Mouse (Mus musculus): ENCODE measurements around the gene Rps18.

DNA sequence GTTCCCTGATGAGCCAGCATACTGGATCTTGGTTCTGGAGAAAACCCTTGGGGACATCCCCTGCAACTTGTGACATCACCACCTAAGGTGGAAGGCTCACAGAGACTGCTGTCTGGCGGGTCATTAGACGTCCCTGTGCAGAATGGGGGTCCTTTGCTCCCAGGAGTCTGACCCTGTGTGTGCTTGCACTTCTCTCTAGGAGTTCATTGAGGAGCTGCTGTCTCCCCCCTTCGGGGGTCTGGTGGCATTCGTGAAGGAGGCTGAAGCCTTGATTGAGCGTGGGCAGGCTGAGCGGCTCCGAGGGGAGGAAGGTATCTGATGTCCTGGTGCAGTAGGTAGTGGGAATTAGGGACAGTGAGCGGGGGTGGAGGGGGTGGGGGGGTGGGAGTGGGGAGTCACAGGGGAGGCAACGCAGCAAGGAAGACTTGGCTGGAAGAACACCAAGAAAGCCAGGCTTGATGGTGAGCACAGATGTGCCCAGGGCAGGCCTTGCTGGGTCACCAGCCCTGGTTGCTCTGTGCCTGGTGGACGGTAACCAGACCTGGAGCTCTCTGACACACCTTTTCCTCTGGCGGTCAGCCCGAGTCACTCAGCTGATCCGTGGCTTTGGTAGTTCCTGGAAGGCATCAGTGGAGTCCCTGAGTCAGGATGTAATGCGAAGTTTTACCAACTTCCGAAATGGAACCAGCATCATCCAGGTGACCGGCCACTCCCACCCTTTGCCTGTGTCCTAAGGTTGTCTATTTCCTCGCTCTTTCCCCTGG is 9.5 kb upstream of the Rps18 start:
- TF ChIP-seq POLR2A (IDR thresholded peaks at IDR 0.05; ENCODE audit: borderline replicate concordance, extremely low read depth, insufficient read depth, insufficient read length, poor library complexity, severe bottlenecking) (no peak), CTCF (IDR thresholded peaks at IDR 0.05; ENCODE audit: borderline replicate concordance, extremely low read depth, insufficient read depth, insufficient read length) (no peak)

Measured in brain, embryonic 14.5 days (tissue).